Mouse (Mus musculus): ENCODE results near the gene Gls2. TPM values are rescaled to one million over a fixed set of nuclear protein-coding genes. Genes with fewer than 3 reads are reported as not detected.
"Not testable (repeated sequence)": the region's sequence is repeated elsewhere in the genome, so short reads cannot be mapped to it uniquely, and the experiment has no call there.

Gene Gls2
- under 1 TPM; 0.64 to 0.67 TPM for total RNA-seq (2021)

DNA sequence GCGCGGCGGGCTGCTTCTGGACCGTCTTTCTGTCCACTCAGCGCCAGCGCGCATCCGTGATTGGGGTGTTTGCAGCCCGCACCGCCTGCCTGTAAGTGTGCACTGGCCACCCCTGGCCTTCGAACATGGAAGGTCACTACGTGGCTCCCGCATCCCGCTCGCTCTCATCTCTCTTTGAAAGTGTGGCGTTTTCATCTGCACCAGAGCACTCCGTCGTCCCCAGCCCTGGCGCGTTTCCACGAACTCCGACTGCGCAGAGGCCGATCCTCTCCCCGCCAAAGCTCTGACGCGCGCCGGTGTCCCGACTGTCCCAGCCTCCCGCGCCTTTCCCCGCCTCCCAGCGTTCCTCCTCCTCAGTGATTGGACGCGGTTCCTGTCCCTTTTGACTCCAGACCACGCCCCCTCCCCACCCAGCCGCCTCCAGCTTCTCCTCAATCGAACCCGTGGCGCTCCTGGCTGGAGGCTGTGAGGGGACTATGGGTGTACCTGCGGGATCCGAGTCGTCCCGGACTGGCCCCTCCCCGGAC lies at the start of gene Gls2:
TSS of gene Gls2 (plus strand) at position 434 of the 527 bp plus-strand sequence.
- peak; percentile 98 for DNase-seq
- intact Hi-C loops (cut with DNase I), result no loop called here

DNA sequence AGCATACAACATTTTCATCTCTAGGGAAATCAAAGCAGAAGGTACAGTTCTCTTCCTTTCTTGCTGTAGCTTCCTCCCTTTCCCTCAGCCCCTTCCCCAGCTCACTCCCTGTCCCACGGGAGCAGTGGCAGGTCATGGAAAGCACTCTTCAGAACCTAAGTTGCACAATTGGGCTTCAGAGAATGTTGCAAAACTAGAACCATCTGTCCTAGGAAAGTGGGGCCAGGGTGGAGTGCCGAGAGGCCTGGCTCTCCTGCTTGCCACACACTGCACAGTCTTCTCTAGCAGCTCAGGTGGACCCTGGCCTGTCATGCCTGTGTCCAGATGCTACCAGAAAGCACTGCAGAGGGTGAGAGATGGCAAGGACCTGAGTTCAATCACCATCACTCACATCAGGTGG lies 49.3 kb upstream of the Gls2 start:
- intact Hi-C loops (cut with DNase I), result loop anchor here (5.0 kb wide), 2 partner anchors 43 to 127 kb away; partner anchors contain the start of gene Stat2
- no peak for DNase-seq

DNA sequence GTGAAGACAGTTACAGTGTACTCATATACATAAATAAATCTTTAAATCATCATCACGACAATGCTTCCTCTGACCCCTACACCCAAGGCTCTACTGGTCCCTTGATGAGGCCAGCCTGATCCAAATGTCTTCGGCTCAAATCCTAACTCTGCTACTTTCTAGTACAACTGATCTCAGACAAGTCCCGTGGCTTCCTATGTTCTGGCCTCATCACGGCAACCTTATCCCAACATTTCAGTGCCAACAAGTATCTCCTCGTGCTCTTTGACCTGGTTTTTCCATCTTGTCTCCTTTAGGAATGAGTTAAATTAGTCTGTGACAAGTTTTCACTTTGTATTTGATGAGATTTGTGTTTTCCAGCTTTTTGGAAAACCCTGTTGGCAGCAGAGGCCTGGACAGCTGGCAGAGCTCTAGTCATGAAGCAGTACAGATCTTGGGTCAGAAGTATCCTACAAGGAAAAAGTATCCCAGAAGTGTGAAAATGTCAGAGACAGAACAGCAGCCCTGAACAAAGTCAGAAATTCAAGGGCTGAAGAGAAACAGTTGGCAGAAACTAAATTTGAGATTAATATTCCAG lies 45.4 kb upstream of the Gls2 start:
- intact Hi-C loops (cut with DNase I), result loop anchor here (1.0 kb wide), 1 partner anchor 37 kb away; no protein-coding TSS in a partner anchor
- DNase-seq, result peak; percentile 60 to 61

DNA sequence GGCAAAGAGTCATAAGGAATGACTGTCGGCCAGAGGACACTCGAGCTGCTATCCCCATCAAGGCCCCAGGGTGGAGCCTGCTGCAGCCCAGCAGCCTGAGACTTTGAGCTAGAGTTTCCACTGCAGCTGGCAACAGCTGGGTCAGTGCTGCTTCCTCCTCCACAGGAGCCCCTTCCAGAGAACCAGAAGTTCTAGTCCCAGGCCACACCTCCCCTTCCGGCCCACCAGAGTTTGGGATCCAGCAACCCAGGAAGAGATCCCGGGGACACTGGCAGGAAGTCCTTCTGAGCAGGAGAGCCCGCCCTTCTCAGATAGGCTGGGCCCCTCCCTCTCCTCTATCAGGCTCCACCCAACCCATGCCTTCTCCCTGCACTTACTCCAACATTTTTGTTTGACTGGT lies 44.7 kb upstream of the Gls2 start:
- peak; percentile 92 for DNase-seq
- intact Hi-C loops (cut with DNase I), result loop anchor here (1.0 kb wide), 1 partner anchor 37 kb away; no protein-coding TSS in a partner anchor

DNA sequence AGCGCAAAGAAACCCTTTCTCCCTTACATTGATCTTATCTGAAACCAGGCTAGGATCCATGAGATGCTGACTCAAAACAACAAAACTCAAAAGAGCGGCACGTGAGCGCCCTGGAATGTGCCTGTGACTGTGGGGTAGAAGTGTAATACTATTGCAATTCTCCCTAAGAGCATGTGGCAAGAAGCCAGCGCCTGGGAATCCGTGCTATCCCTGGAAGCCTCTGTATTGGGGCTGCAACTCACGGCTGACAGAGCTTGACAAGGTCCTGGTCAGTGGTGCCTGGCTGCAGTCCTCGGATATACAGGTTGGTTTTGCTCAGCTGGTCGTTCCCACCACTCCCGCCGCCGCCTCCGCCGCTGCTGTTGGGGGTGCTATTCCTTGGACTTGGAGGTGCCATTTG lies 43.3 kb upstream of the Gls2 start:
- DNase-seq, result peak; percentile 82 to 87
- intact Hi-C loops (cut with DNase I), result no loop called here

DNA sequence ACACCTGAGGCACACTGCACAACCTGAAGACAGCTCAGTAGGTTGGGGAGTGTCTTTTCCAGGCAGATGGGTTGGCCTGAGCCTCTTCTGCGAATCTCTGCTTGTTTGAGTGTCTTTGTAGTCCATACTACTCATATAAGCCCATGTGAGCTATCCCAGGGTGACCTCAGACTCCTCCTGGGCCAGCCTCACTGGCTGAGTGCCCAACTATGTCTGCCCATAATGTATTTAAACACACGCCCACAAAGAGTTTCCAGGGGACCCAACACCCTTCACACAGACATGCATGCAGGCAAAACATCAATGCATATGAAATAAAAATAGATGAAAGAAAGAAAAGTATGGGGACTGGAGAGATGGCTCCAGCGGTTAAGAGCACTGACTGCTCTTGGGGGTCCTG lies 40.3 kb upstream of the Gls2 start:
- DNase-seq, result no peak
- intact Hi-C loops (cut with DNase I), result no loop called here

DNA sequence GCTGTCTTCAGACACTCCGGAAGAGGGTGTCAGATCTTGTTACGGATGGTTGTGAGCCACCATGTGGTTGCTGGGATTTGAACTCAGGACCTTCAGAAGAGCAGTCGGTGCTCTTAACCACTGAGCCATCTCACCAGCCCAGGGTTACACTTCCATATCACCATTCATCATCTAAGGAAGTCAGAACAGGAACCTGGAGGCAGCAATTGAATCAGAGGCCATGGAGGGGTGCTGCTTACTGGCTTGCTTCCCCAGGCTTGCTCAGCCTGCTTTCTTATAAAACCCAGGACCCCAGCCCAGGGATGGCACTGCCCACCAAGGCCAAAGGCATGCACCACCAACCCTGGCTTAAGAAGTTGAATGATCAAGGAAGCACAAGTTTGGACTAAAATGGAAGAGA lies 28.5 kb upstream of the Gls2 start:
- intact Hi-C loops (cut with DNase I), result not testable (repeated sequence)

DNA sequence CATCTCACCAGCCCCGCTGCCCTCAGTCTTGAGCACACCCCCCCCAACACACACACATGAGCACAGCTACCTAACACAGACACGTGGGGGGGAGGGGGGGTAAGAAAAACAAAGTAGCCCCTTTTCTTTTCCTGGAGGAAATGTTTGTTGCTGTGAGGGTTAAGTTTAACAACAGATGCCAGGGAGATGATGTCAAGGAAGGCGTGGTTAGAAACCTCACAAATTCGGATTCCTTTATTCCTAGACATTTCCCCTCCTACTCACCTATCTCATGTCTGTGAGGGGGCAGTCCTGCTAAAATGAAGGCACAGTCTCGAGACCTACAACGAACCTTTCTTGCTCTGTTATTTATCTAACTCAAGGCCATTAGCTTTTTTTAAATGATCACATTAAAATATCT lies 27.2 kb upstream of the Gls2 start:
- intact Hi-C loops (cut with DNase I), result no loop called here
- DNase-seq, result no peak

More for the DNA sequence above, 28.5 kb upstream of the Gls2 start:
- not testable (repeated sequence) for DNase-seq

DNA sequence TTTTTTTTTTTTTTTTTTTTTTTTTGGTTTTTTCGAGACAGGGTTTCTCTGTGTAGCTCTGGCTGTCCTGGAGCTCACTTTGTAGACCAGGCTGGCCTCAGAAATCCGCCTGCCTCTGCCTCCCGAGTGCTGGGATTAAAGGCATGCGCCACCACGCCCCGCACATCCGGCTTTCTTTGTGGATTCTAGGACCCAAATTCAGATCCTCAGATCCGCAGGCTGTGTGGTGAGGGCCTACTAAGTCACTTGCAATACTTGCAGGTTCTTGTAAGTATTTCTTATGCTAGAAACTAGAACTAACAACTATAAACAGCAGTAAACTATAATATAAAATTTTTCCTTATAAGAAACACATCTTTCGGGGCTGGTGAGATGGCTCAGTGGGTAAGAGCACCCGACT lies 22.9 kb upstream of the Gls2 start:
- intact Hi-C loops (cut with DNase I); DNase-seq: not testable (repeated sequence)

DNA sequence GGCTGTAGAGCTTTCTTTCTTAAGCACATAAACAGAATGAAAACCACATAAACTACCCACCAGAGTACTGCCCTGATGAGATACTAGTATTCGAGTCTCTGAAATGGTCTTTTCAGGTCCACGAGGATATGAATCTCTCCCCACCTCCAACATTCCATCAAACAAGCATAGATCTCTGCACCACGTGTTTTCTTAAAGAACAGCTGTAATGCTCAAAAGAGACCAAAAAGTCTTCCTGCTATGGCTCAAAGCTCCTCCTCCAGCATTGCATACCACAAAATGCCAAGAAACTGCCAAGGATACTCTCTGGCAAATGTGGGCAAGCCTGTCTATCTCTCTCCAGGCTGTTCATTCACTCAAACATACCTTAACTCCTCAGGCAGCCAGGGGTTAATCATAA lies 19.0 kb upstream of the Gls2 start:
- intact Hi-C loops (cut with DNase I), result no loop called here
- DNase-seq, result peak in 1 of 2 experiments; percentile 9

DNA sequence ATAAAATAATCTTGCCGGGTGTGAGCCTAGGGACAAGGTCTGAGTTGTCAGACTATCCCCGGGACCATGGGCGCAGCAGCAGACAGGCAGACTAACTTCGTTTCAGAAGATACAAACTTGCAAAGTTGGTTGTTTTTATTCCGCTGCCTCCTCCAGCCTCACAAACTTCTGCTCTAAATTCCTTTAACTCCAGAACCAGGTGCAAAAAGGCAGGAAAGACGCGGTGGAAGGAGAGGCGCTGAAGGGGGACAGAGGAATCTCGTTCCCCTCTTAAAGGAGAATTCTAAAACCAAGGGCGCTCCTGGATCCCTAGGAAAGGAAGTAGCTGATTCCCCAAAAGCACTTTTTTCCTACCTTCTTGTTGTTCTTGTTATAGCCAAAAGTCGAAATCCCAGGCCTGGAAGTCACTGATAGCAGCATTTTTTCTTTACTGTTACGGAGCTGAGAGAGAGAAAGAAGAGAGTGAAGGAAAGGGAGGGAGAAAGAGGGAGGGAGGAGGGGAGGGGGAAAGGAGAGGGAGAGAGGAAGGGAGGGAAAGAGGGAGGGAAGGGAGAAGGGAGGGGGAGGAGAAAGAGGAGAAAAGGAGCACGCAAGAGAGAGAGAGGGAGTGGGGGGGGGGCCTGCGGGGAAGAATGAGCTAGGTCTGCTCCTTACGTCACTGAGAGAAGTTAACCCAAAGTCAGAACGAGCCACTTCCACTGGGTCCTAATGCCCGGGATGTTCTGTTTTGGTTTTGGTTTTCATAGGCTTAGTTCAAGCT lies 18.1 kb upstream of the Gls2 start:
- intact Hi-C loops (cut with DNase I), result no loop called here
- DNase-seq, result peak; percentile 79

DNA sequence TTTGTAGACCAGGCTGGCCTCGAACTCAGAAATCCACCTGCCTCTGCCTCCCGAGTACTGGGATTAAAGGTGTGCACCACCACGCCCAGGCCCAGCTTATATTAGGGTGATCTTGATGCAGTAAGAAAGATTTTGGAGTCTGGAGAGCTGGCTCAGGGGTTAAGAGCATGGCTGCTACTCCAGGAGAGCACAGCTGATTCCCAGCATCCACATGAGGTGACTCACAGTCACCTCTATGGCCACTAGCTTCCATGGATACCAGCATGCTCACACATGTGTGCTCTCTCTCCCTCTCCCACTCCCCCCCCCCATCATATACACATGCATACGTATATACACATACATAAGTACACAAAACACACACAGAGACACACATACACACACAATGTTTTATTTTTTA lies 16.9 kb upstream of the Gls2 start:
- intact Hi-C loops (cut with DNase I), result no loop called here
- DNase-seq, result no peak

DNA sequence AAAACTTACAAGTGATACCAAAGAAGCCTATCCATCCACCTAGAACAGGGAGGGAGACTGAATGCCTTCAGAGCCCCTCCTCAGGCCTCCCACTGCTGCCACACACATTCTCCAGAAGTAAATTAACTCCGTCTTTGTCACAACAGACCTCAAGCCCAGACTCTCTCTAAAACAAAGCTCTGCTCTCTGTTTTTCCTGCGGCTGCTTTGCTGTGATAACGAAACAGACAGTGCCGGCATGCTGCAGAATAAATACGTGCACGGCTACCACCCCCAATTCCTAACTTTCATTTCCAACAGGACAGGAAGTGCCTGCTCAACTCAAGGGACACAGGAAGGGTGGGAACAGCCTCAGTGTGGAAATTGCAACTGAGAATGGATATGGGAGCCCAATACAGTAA lies 14.3 kb upstream of the Gls2 start, which contains the start of gene Rbms2:
TSS of gene Rbms2 (minus strand) at position 309 of the 400 bp plus-strand sequence.
- intact Hi-C loops (cut with DNase I), result no loop called here

DNA sequence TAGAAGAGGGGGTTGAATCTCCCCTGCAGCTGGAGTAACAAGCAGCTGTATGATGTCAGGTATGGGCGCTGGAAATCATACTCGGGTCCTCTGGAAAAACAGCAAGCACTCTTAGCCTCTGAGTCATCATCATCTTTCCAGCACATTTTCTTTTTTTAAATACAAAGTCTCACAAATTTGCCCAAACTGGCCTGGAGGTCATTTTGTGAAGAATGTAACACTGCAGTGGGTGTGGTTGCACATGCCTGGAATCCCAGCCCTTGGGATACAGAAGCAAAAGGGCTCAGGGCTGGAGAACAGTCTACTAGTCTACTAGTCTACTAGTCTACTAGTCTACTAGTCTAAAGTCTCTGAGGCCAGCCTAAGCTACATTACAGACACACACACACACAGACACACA lies 10.0 kb upstream of the Gls2 start:
- no peak for DNase-seq
- intact Hi-C loops (cut with DNase I), result no loop called here

More for the DNA sequence above, 14.3 kb upstream of the Gls2 start, which contains the start of gene Rbms2:
- peak; percentile 58 to 60 for DNase-seq

DNA sequence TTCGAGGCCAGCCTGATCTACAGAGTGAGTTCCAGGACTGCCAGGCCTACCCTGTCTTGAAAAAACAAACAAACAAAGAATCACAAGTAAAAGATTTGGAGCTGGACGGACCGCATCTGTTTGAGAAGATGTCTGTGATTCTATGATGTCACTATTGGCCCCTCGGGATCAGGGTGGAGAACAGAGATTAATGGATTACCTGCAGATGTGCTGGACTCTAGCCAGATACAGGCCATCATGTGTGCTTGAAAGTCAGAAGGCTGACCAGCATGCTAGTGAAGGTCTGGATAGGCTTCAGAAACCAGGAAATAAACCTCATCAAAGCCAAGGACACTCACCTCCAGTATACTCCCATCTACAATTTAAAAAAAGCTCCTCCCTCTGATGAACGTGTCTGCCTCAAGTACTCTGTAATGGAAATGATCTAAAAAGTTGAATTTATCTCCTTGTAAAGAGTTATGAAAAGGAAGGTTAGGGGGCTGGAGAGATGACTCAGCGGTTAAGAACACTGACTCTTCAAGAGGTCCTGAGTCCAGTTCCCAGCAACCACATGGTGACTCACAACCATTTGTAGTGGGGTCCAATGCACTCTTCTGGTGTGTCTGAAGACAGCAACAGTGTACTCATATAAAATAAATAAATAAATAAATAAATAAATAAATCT lies 8.8 kb upstream of the Gls2 start:
- intact Hi-C loops (cut with DNase I), result loop anchor here (5.0 kb wide), 1 partner anchor 228 kb away; no protein-coding TSS in a partner anchor
- no peak for DNase-seq

DNA sequence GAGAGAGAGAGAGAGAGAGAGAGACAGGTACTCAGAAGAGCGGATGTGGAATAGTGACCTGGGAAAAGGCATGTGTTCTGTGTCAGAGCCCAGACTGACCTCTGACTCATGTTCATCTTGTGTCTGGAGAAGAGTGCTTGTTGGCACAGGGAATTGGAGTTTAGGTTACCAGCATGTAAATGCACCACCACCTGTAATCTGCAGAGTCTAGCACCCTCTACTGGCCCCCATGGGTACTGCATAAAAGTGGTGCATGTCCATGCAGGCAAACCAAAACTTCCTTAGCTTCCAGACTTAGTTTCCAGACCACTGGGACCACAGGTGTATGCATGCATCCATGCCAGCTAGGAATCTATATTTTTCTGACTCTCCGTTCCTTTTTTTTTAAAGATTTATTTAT lies 8.3 kb upstream of the Gls2 start:
- intact Hi-C loops (cut with DNase I), result loop anchor here (1.0 to 5.0 kb wide), 4 partner anchors 37 to 229 kb away; partner anchors contain the start of gene Baz2a

DNA sequence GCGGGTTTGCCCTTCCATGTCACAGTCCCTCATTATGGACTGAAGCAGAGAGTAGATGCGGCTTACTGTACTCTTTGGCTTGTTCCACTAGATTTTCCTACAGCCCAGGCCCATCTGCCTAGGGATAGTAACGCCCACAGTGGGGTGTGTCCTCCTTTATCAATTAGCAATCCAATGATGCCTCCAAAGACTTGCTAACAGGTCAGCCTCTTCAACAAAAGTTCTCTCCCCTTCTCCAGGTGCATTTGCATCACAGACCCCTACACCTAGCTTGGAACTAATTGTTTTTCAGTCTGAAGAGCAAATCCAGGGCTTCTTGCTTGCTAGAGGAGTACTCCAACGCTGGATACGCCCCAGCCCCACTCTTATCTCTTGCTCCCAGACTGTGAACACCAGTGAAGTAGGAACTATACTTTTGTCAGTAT lies 7.1 kb upstream of the Gls2 start:
- intact Hi-C loops (cut with DNase I), result loop anchor here (2.0 to 5.0 kb wide), 2 partner anchors 96 to 230 kb away; partner anchors contain the start of gene Baz2a
- no peak for DNase-seq

More for the DNA sequence above, 8.3 kb upstream of the Gls2 start:
- DNase-seq, result peak; percentile 83 to 89

DNA sequence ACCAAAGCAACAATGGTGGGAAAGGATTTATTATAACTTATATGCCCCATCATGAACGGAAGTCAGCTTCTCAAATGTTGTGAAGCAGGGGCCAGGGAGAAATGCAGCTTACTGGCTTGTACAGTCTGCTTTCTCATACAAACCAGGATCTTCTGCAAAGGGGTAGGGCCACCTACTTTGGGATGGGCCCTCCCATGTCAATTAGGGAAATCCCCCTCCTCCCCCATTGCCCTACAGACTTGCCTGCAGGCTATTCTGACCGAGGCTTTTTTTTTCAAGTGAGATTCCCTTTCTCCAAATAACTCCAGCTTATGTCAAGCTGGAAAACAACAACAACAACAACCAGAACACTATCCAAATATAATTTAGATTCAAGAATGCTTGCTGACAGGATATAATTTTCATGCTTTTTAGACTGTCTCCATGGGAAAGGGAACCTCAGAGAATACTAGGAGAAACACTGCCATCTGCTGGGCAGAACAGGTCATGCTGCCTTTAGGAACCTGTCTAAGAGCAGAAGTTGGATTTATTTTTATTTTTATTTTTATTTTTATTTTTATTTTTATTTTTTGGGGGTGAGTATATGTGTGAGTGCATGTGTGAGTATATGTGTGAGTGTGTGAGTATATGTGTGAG lies 5.9 kb upstream of the Gls2 start:
- DNase-seq, result peak; percentile 80 to 86
- intact Hi-C loops (cut with DNase I), result loop anchor here (5.0 kb wide), 1 partner anchor 231 kb away; no protein-coding TSS in a partner anchor

DNA sequence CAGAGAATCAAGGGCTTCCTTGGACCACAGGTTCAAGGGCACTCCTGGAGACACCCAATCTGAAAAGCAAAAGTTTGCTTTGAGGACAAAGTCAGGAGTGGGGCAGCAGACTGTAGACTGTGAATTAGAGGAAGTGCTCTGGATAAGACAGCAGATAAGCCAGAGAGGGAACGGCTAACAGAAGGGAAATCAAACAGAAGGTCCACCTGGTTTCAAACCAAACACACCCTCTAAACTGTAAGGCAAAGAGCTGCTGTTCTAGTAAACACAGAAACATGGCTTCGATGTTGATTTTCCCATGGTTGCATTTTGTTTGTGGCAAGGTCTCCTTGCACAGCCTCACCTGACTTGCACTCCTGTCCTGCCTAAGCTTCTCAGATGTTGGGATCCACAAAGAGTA lies 2.8 kb upstream of the Gls2 start:
- no peak for DNase-seq
- intact Hi-C loops (cut with DNase I), result no loop called here

DNA sequence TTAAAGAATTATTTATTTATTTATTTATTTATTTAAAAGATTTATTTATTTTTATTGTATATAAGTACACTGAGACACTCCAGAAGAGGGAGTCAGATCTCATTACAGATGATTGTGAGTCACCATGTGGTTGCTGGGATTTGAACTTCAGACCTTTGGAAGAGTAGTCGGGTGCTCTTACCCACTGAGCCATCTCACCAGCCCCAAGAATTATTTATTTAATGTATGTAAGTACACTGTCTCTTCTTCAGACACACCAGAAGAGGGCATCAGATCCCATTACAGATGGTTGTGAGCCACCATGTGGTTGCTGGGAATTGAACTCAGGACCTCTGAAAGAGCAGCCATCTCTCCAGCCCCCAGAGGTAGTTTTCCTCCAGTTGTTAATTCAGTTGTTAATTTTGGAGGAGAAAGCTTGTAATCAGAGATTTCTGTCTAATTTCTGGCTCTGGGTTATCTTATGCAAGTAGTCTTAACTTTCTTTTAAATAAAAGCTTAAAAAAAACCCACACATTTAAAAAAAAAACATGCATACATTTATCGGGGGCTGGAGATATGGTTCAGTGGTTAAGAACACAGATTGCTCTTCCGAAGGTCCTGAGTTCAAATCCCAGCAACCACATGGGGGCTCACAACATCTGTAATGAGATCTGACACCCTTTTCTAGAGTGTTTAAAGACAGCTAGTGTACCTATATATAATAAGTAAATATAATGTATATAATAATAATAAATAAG lies 2.1 kb upstream of the Gls2 start:
- DNase-seq; intact Hi-C loops (cut with DNase I): not testable (repeated sequence)
